Mouse (Mus musculus) liver, embryonic 14.5 days (tissue): Measurements from ENCODE around the gene Gpi1. TPM values are rescaled to one million over a fixed set of nuclear protein-coding genes. Genes with fewer than 3 reads are reported as not detected.

ENCODE experiments used
- ATAC-seq: fragments of 200-750 bp; cut with Nextera tagmentation; 2 replicates; pipeline ENCODE4 v1.8.0; 2017; ENCODE audit warnings: moderate number of reproducible peaks, mild to moderate bottlenecking, moderate library complexity; ENCODE audit not compliant: insufficient read depth
- DNase-seq, 3 experiments: peaks; one replicate each; pipeline ENCODE4 v3.0.0-alpha.2; 2012 to 2013; ENCODE audit warnings: low read depth in 3 of 3, low spot score in 3 of 3
- H3K27ac ChIP-seq: fragments of 300-500 bp; sonication (generic); 2 replicates; pipeline ENCODE4 v1.5.1; 2014; ENCODE audit warnings: moderate library complexity, mild to moderate bottlenecking, control low read depth, inconsistent platforms
- H3K27me3 ChIP-seq: fragments of 300-500 bp; sonication (generic); 2 replicates; pipeline ENCODE4 v1.6.1; 2014; ENCODE audit warnings: mild to moderate bottlenecking, low read length, moderate library complexity; ENCODE audit not compliant: control insufficient read depth, insufficient read depth
- H3K36me3 ChIP-seq: fragments of 300-500 bp; sonication (generic); replicated peaks from 2 replicates; pipeline ENCODE4 v1.6.1; 2014; ENCODE audit warnings: low read depth; ENCODE audit not compliant: control insufficient read depth, insufficient read depth
- H3K4me1 ChIP-seq, 2 experiments: fragments of 200-500 bp in 1 of 2; fragments of 300-500 bp in 1 of 2; sonication (generic) in 1 of 2; replicated peaks; 2 replicates each; pipeline ENCODE4 v1.6.1; 2012 to 2014; ENCODE audit warnings: antibody characterized with exemption in 1 of 2, inconsistent platforms in 1 of 2, low read length in 1 of 2; ENCODE audit not compliant: control insufficient read depth in 2 of 2, insufficient read depth in 2 of 2
- H3K4me2 ChIP-seq: fragments of 300-500 bp; sonication (generic); 2 replicates; pipeline ENCODE4 v1.6.1; 2014; ENCODE audit warnings: low read depth, mild to moderate bottlenecking, control low read depth, moderate library complexity
- H3K4me3 ChIP-seq, 2 experiments: fragments of 200-500 bp in 1 of 2; fragments of 300-500 bp in 1 of 2; sonication (generic) in 1 of 2; 2 replicates each; pipeline ENCODE4 v1.5.1; 2012 to 2014; ENCODE audit warnings: low read depth in 2 of 2, low read length in 2 of 2, mild to moderate bottlenecking in 2 of 2, control low read depth in 1 of 2, inconsistent platforms in 1 of 2, moderate library complexity in 1 of 2; ENCODE audit not compliant: insufficient read depth in 1 of 2
- H3K9ac ChIP-seq: fragments of 300-500 bp; sonication (generic); replicated peaks from 2 replicates; pipeline ENCODE4 v1.6.1; 2014; ENCODE audit warnings: mild to moderate bottlenecking, control low read depth, moderate library complexity
- H3K9me3 ChIP-seq: fragments of 300-500 bp; sonication (generic); 2 replicates; pipeline ENCODE4 v1.6.1; 2016; ENCODE audit warnings: low read length, mixed read lengths; ENCODE audit not compliant: control insufficient read depth
- CTCF ChIP-seq: IDR thresholded peaks from 2 replicates; pipeline ENCODE4 v1.5.1; 2016; ENCODE audit warnings: antibody characterized with exemption, low read depth, control low read depth
- EP300 ChIP-seq: IDR thresholded peaks from 2 replicates; pipeline ENCODE4 v1.6.1; 2016; ENCODE audit warnings: antibody characterized with exemption, low read depth
- WGBS: fragments of 180-500 bp; shearing (Covaris S2); extraction: QIAGEN DNeasy Blood & Tissue Kit; methylation state at CpG from one replicate; pipeline ENCODE4 v1.1.7; 2014; ENCODE audit not compliant: insufficient replicate concordance; 5-methylcytosine and 5-hydroxymethylcytosine counted together
- polyA plus RNA-seq, 2 experiments: library from polyadenylated mRNA; depleted of rRNA in 1 of 2; stranded (reverse) in 1 of 2; unstranded in 1 of 2; fragments of >200 nt; fragmentation: Nextera tagmentation in 1 of 2; extraction: Ambion mirVana in 1 of 2; gene quantifications; 2 replicates each; pipeline versions ENCODE4 v1.2.1 to v1.2.3; 2012 to 2014

Gene Gpi1
- polyA plus RNA-seq, 2 experiments: 83.2 to 108 TPM

GRCm38 (mm10) chr7:34242176-34242575 is 12.0 kb upstream of the Gpi1 start:
- no peaks in the 10 kb centered on the region for H3K27me3 ChIP-seq
- TF ChIP-seq EP300 (no peak), CTCF (no peak)
- ATAC-seq (no peak), DNase-seq (no peak)
- H3K27ac ChIP-seq: no peak overlapping the region
- no peak overlapping the region for H3K4me2 ChIP-seq
- H3K9me3 ChIP-seq: no peaks in the 10 kb centered on the region
- H3K9ac ChIP-seq: no peak overlapping the region
- H3K4me1 ChIP-seq: no peaks in the 10 kb centered on the region
- no peak overlapping the region for H3K4me3 ChIP-seq
- 84% methylated on average over 11 of the region's 11 CpGs for WGBS
- H3K36me3 ChIP-seq: peaks cover 61% of the 10 kb centered on the region

DNA sequence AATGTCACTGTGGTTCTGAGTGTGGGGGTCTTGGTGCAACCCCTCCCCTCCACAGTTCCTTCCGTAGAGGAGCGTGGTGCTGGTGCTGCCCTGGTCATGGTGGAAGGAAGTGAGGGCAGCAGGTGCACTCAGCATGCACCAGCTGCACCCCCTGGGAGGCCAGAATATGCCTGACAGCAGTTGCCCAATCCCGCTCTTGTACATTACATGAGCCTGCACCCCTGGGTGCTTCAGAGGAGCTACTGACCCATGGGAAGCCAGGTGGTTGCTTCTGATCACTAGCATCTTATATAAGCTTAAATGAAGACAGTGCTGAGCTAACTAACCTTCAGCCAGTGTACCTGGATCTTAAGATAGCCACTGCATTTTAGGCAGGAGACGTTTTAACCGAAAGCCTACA is 8.0 kb upstream of the Gpi1 start:
- H3K4me2 ChIP-seq: no peak overlapping the region
- 86% methylated on average over 5 of the region's 5 CpGs for WGBS
- no peak overlapping the region for H3K27ac ChIP-seq
- ATAC-seq (no peak), DNase-seq (no peak)
- H3K9me3 ChIP-seq: no peaks in the 10 kb centered on the region
- no peaks in the 10 kb centered on the region for H3K27me3 ChIP-seq
- TF ChIP-seq EP300 (no peak), CTCF (no peak)
- peaks cover 4 to 10% of the 10 kb centered on the region in 2 experiments for H3K4me1 ChIP-seq
- no peak overlapping the region for H3K4me3 ChIP-seq
- no peak overlapping the region for H3K9ac ChIP-seq
- H3K36me3 ChIP-seq: peaks cover 34% of the 10 kb centered on the region

DNA sequence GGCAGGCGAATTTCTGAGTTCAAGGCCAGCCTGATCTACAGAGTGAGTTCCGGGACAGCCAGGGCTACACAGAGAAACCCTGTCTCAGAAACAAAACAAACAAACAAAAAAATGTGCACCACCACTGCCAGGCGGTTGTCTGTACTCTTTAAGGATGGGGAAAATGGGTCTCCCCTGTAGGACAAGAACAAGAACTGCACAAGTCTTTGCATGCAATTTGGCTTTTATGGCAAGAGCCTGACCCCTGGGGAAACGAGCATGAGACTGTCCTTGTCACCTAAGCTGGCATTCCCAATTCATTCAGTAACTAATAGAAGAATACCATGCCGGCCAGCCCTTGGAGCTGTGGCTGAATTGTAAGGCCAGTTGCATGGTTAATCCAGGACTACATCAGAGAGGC is 5.5 kb upstream of the Gpi1 start:
- no peak overlapping the region for H3K27ac ChIP-seq
- no peak for ATAC-seq
- H3K36me3 ChIP-seq: peaks cover 22% of the 10 kb centered on the region
- peaks cover 14 to 20% of the 10 kb centered on the region in 2 experiments for H3K4me1 ChIP-seq
- no peak overlapping the region for H3K9ac ChIP-seq
- no peaks in the 10 kb centered on the region for H3K9me3 ChIP-seq
- H3K4me3 ChIP-seq: no peak overlapping the region
- TF ChIP-seq CTCF (0 out of 2 replicates have a peak, but pooled peaks have one; percentile 2), EP300 (no peak)
- no peak for DNase-seq
- WGBS: 78% methylated on average over 5 of the region's 5 CpGs
- no peaks in the 10 kb centered on the region for H3K27me3 ChIP-seq
- no peak overlapping the region for H3K4me2 ChIP-seq

DNA sequence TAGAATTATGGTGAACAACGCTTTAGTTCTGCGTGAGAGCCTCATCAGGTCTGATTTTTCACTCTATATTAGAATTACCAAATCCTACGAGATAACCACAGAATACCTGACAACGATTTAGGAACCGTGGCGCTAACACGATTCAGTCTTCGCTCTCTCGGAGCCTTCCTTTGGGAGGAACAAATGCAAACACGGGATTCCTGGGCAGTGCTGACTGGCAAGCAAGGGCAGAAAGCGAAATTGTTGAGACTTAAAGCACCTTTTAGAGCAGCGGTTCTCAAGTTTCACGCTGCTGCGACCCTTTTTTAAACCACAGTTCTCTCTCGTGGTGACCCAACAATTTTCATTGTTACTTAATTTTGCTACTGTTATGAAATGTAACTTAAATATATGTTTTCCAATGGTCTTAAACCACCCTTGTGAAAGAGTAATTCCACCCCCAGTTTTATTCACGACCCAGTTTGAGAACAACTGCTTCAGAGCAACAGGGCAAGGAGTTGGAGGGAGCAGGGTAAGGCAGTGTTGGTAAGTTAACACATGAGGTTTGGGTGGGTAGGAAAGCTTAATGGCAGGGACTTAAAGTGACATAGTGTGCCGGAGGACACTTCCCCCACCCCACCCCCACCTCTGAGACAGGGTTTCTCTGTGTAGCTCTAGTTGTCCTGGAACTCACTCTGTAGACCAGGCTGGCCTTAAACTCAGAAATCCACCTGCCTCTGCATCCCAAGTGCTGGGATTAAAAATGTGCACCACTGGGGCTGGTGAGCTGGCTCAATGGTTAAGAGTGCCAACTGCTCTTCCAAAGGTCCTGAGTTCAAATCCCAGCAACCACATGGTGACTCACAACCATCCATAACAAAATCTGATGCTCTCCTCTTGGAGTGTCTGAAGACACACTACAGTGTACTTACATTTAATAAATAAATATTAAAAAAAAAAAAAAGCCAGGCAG is 4.8 kb upstream of the Gpi1 start:
- peak overlapping the region; percentile 59 to 63 for H3K4me3 ChIP-seq
- H3K9ac ChIP-seq: peak overlapping the region; percentile 74
- H3K4me2 ChIP-seq: peak overlapping the region; percentile 70
- no peak for DNase-seq
- H3K36me3 ChIP-seq: peaks cover 20% of the 10 kb centered on the region
- H3K9me3 ChIP-seq: no peaks in the 10 kb centered on the region
- H3K4me1 ChIP-seq: peaks cover 16 to 23% of the 10 kb centered on the region in 2 experiments
- H3K27me3 ChIP-seq: no peaks in the 10 kb centered on the region
- no peak for TF ChIP-seq EP300
- no peak for TF ChIP-seq CTCF
- ATAC-seq: no peak
- peak overlapping the region; percentile 75 for H3K27ac ChIP-seq
- under 1% methylated on average over 17 of the region's 17 CpGs for WGBS

DNA sequence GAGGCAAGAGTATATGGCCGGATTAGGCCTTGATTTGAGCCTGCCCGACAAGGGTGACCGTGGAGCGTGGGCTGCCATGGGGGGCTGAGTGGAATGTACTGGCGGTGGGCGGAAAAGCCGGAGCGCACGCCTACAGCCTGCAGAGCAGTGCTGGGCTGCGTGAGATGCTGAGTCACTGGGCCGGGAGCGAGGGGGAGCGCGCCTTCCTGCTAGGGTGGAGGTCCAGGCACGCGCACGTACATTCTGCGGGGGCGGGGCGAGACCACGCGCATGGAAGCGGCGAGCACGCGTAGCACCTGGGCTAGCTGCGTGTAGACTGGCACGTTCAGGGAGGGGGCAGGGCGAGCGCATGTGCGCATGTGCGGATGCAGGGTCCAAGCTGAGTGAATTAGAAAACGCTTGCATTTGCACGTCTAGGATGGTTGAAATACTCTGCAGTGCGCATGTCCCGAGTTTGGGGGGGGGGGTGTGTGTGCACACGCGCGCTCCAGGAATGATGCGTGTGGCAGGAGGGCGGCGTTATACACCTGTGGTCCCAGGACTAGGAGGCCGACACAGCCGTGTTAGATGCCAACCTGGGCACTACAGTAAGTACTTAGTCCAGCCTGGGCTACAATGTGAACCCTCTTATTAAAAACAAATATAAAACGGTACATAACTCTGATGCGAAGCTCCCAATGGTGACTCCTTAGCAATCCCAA is 3.9 kb upstream of the Gpi1 start:
- Histone ChIP-seq H3K36me3 (peaks cover 13% of the 10 kb centered on the region), H3K27me3 (no peaks in the 10 kb centered on the region), H3K27ac (peak overlapping the region; percentile 75), H3K9me3 (no peaks in the 10 kb centered on the region), H3K4me2 (peak overlapping the region; percentile 70), H3K9ac (peak overlapping the region; percentile 74), H3K4me1 (peaks cover 20 to 28% of the 10 kb centered on the region in 2 experiments), H3K4me3 (peak overlapping the region; percentile 59 to 63)
- ATAC-seq (peak; percentile 88), DNase-seq (peak; percentile 91 to 94 (median 92))
- under 1% methylated on average over 46 of the region's 46 CpGs for WGBS
- peak; percentile 61; the same call in 1 of the 2 replicates for TF ChIP-seq EP300
- no peak for TF ChIP-seq CTCF
